Mouse (Mus musculus) bone marrow macrophage, adult 2 months (primary cell): Measurements from ENCODE around the gene 1700029P11Rik.

Source experiments
- CTCF ChIP-seq: IDR thresholded peaks from 2 replicates; pipeline ENCODE4 v1.5.1; 2012; ENCODE audit warnings: low read depth, mild to moderate bottlenecking, low read length, moderate library complexity
- POLR2A ChIP-seq: IDR thresholded peaks from 2 replicates; pipeline ENCODE4 v1.6.1; 2012; ENCODE audit warnings: mild to moderate bottlenecking, low read depth, low read length, borderline replicate concordance

GRCm38 (mm10) chr15:81957598-81957997 lies 22.7 kb upstream of the 1700029P11Rik start:
- TF ChIP-seq POLR2A (no peak), CTCF (no peak)
